Mouse (Mus musculus): ENCODE measurements around the gene Ccdc144b. TPM values are rescaled to one million over a fixed set of nuclear protein-coding genes. Genes with fewer than 3 reads are reported as not detected.

Gene Ccdc144b
- total RNA-seq, 2 experiments from 2014 or later, result not detected

- no peak for DNase-seq (ENCODE audit: low spot score)
Measured at GRCm38 (mm10) chr3:36029993-36030392, 23.4 kb downstream of the Ccdc144b start.

GRCm38 (mm10) chr3:36025732-36026131 lies 27.6 kb downstream of the Ccdc144b start:
- no peak for DNase-seq (ENCODE audit: low spot score)

- no peak for DNase-seq (ENCODE audit: low spot score)
Measured at GRCm38 (mm10) chr3:36011239-36011638, 42.1 kb downstream of the Ccdc144b start.

- no peak for DNase-seq (ENCODE audit: low spot score)
Measured at GRCm38 (mm10) chr3:36008411-36009154, 44.8 kb downstream of the Ccdc144b start.

- DNase-seq (ENCODE audit: low spot score), result no peak
Measured at GRCm38 (mm10) chr3:36004028-36004895, 49.1 kb downstream of the Ccdc144b start.

- peak; percentile 96 for DNase-seq (ENCODE audit: low spot score)
Measured at GRCm38 (mm10) chr3:36000275-36001239, 52.8 kb downstream of the Ccdc144b start, which contains the start of gene Mccc1. Mccc1 (minus strand) TSS chr3:36000678.

GRCm38 (mm10) chr3:35994552-35995531 lies 58.5 kb downstream of the Ccdc144b start:
- DNase-seq (ENCODE audit: low spot score), result no peak

- no peak for DNase-seq (ENCODE audit: low spot score)
Measured at GRCm38 (mm10) chr3:35990715-35991114, 62.6 kb downstream of the Ccdc144b start.

GRCm38 (mm10) chr3:35988031-35988430 lies 65.3 kb downstream of the Ccdc144b start:
- DNase-seq (ENCODE audit: low spot score), result no peak

- DNase-seq (ENCODE audit: low spot score), result no peak
Measured at GRCm38 (mm10) chr3:35986266-35986665, 67.1 kb downstream of the Ccdc144b start.

GRCm38 (mm10) chr3:35973551-35973950 lies 79.8 kb downstream of the Ccdc144b start:
- DNase-seq (ENCODE audit: low spot score), result no peak

GRCm38 (mm10) chr3:35972985-35973384 lies 80.4 kb downstream of the Ccdc144b start:
- peak; percentile 14 for DNase-seq (ENCODE audit: low spot score)

GRCm38 (mm10) chr3:35971149-35971548 lies 82.2 kb downstream of the Ccdc144b start:
- no peak for DNase-seq (ENCODE audit: low spot score)

- DNase-seq (ENCODE audit: low spot score), result no peak
Measured at GRCm38 (mm10) chr3:35970441-35970840, 82.9 kb downstream of the Ccdc144b start.

- DNase-seq (ENCODE audit: low spot score), result no peak
Measured at GRCm38 (mm10) chr3:35967366-35967921, 85.9 kb downstream of the Ccdc144b start.

- no peak for DNase-seq (ENCODE audit: low spot score)
Measured at GRCm38 (mm10) chr3:35966493-35966892, 86.9 kb downstream of the Ccdc144b start.

- DNase-seq (ENCODE audit: low spot score), result no peak
Measured at GRCm38 (mm10) chr3:35964928-35965327, 88.4 kb downstream of the Ccdc144b start.

- no peak for DNase-seq (ENCODE audit: low spot score)
Measured at GRCm38 (mm10) chr3:35963921-35964320, 89.4 kb downstream of the Ccdc144b start.

GRCm38 (mm10) chr3:35963401-35963800 lies 89.9 kb downstream of the Ccdc144b start:
- no peak for DNase-seq (ENCODE audit: low spot score)

GRCm38 (mm10) chr3:35962967-35963366 lies 90.4 kb downstream of the Ccdc144b start:
- no peak for DNase-seq (ENCODE audit: low spot score)

Measured in gastrocnemius, adult 18-20 months (tissue).